Mouse (Mus musculus) lung, postnatal 0 days (tissue): Measurements from ENCODE around the gene Cilp.

ENCODE experiments used
- CTCF ChIP-seq: IDR thresholded peaks from 2 replicates; pipeline ENCODE4 v1.5.1; 2016; ENCODE audit warnings: antibody characterized with exemption, mild to moderate bottlenecking
- EP300 ChIP-seq: IDR thresholded peaks from 2 replicates; pipeline ENCODE4 v1.6.1; 2016; ENCODE audit warnings: antibody characterized with exemption, mild to moderate bottlenecking, control low read depth

DNA sequence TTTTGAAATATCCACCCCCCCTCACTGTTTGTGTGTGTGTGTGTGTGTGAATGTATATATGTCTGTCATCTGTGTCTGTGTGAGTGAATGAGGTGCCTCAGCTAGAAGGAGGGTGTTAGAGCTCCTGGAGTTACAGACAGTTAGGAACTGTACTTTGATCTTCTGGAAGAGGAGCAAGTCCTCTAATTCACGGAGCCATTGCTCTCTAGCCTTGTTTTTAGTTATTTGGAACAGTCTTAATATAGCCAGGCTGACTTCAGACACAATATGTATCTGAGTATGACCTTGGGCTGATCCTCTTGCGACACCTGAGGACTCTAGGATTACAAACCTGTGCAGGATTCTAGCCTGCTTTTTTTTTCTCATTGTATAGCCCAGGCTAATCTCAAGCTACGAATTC, 33.8 kb downstream of the Cilp start:
- TF ChIP-seq CTCF (no peak), EP300 (no peak)
